Mouse (Mus musculus) thymus, adult 2 months (tissue): ENCODE data around the gene Rtf2.

ENCODE experiments used
- CTCF ChIP-seq: fragments of 200-500 bp; IDR thresholded peaks from 2 replicates; pipeline ENCODE4 v1.5.1; 2012; ENCODE audit warnings: mild to moderate bottlenecking, control low read depth, low read length, moderate library complexity, borderline replicate concordance; ENCODE audit not compliant: control insufficient read depth, poor library complexity, insufficient read depth; ENCODE audit errors: extremely low read depth
- POLR2A ChIP-seq: fragments of 200-500 bp; IDR thresholded peaks from 2 replicates; pipeline ENCODE4 v1.6.1; 2012; ENCODE audit warnings: mild to moderate bottlenecking, low read length, control low read depth, moderate library complexity; ENCODE audit not compliant: control insufficient read depth, poor library complexity, insufficient read depth; ENCODE audit errors: extremely low read depth

DNA sequence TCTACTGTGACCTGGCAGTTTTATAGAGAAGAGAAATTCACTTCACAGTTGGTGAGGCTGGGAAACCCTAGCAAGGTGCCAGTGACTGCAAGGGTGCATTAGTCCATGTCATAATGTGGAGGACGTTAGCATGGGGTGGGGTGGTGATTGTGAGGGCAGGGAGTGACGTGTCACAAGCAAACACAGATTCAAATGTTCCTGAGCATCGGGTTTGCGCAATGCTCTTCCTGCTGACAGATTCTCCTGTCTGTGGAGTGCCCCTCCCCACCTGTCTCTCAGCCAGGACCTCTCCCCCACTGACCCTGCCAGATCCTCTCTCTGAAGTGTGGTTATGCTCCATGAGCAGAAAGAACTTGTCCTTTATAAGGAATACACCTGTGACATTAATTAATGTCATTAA lies 8.0 kb downstream of the Rtf2 start:
- no peak for TF ChIP-seq CTCF
- no peak for TF ChIP-seq POLR2A
